In the genomic region with DNA sequence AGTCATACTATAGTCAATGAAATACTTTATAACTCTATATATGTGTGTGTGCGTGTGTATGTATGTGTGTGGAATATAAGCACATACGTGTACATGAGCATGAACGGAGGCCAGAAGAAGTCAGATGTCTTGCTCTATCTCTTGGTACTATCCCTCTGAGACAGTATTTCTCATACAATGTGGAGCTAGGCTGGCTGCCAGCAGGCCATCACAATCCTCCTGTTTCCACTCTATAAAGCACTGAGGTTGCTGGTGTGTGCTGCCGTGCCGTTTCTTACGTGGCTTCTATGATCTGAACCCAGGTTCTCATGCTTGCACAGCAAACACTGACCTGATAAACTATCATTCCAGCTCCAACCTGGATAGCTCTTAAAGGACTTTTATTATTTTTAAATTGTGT, we compare ENCODE assay signal across 22 mouse cellular contexts. TPM values are rescaled to one million over a fixed set of nuclear protein-coding genes. Genes with fewer than 3 reads are reported as not detected.
DNase-seq lines count a peak whose midpoint lies in the region; ATAC-seq and TF ChIP-seq lines count a peak whose summit lies in the region.
"Had no signal": no experiment of that assay in that cellular context is flagged by ENCODE, and none has a peak within 500 bp of the region (broad histone marks: within the 10 kb centered on the region; RNA-seq: fewer than 3 reads in every experiment).

No protein-coding gene starts in this region.

- peak; percentile 42 to 53 for DNase-seq in cerebellum, postnatal 10 days
- DNase-seq in cerebellum, adult 11-12 months, result no peak
- peak; percentile 17 for DNase-seq in left cerebral cortex, postnatal 4 days
- no peak for DNase-seq in left cerebral cortex, postnatal 14 days (ENCODE audit: low spot score in 2 of 2)
- DNase-seq in liver, adult 2 months (ENCODE audit: extremely low read depth, low read depth, low spot score), result peak; percentile 65
- no peak for DNase-seq in liver, postnatal 0 days
- DNase-seq in right cerebral cortex, postnatal 4 days, result peak; percentile 32
- no peak for DNase-seq in right cerebral cortex, adult 18-20 months
- DNase-seq: adrenal gland, adult 2 months; adrenal gland, adult 8-10 months; adrenal gland, postnatal 10 days; adrenal gland, postnatal 14 days; adrenal gland, postnatal 25 days; adrenal gland, postnatal 36 days; B cell, adult 2 months; cerebellum, adult 11 months; cerebellum, adult 18-20 months had no signal

- no peak for TF ChIP-seq POLR2A in liver, adult 2 months (IDR thresholded peaks at IDR 0.05; ENCODE audit: extremely low read depth, insufficient read depth, low read length)

- 71% methylated on average over 6 of the region's 6 CpGs for WGBS in liver, adult 2 months
- 84% methylated on average over 6 of the region's 6 CpGs for WGBS in liver, postnatal 0 days (ENCODE audit: insufficient replicate concordance)

- intact Hi-C loops in left cerebral cortex, postnatal 4 days (cut with DNase I), result no loop called here
- intact Hi-C loops in left cerebral cortex, postnatal 14 days (cut with DNase I), result no loop called here

- no peaks in the 10 kb centered on the region for H3K36me3 ChIP-seq in liver, adult 2 months (ENCODE audit: control insufficient read depth, insufficient read depth, low read length)
- no peaks in the 10 kb centered on the region for H3K36me3 ChIP-seq in liver, postnatal 0 days (replicated peaks; ENCODE audit: insufficient read depth, low read length)
- H3K36me3 ChIP-seq: G1E had no signal

- no peak overlapping the region for H3K27ac ChIP-seq in liver, adult 2 months (replicated peaks; ENCODE audit: insufficient read depth, low read depth, low read length)
- H3K27ac ChIP-seq in liver, postnatal 0 days (ENCODE audit: low read depth), result no peak overlapping the region

- H3K4me1 ChIP-seq in liver, adult 2 months (ENCODE audit: control insufficient read depth, insufficient read depth, low read length), result peaks cover 22% of the 10 kb centered on the region
- H3K4me1 ChIP-seq in liver, postnatal 0 days (ENCODE audit: insufficient read depth), result no peaks in the 10 kb centered on the region

- no peak overlapping the region for H3K4me2 ChIP-seq in liver, postnatal 0 days (ENCODE audit: low read depth, low read length)

- H3K27me3 ChIP-seq in liver, adult 2 months (ENCODE audit: control insufficient read depth, insufficient read depth, low read length), result no peaks in the 10 kb centered on the region
- no peaks in the 10 kb centered on the region for H3K27me3 ChIP-seq in liver, postnatal 0 days (ENCODE audit: insufficient read depth, low read length)
- H3K27me3 ChIP-seq: CH12.LX, Patski had no signal

- no peak for TF ChIP-seq CTCF in liver, adult 2 months (IDR thresholded peaks at IDR 0.05; ENCODE audit: low read depth, low read length)
- no peak for TF ChIP-seq CTCF in liver, postnatal 0 days (IDR thresholded peaks at IDR 0.05; ENCODE audit: low read depth)

- no peak for ATAC-seq in liver, postnatal 0 days
- ATAC-seq: activated CD4-positive, CD25-positive, alpha-beta regulatory T cell, adult 4 months; CD4-positive, CD25-positive, alpha-beta regulatory T cell, adult 4 months; Patski had no signal

- H3K9ac ChIP-seq in liver, adult 2 months (ENCODE audit: low read depth, low read length), result no peak overlapping the region
- no peak overlapping the region for H3K9ac ChIP-seq in liver, postnatal 0 days (replicated peaks)

- H3K79me2 ChIP-seq in liver, adult 2 months (ENCODE audit: control insufficient read depth, insufficient read depth, low read length), result no peaks in the 10 kb centered on the region

- no peaks in the 10 kb centered on the region for H3K9me3 ChIP-seq in liver, postnatal 0 days (ENCODE audit: low read length)
- H3K9me3 ChIP-seq: G1E had no signal

- H3K4me3 ChIP-seq in liver, adult 2 months (ENCODE audit: insufficient read depth, low read depth, low read length), result no peak overlapping the region
- no peak overlapping the region for H3K4me3 ChIP-seq in liver, postnatal 0 days (ENCODE audit: low read depth, low read length)

- no peak for TF ChIP-seq EP300 in liver, postnatal 0 days (IDR thresholded peaks at IDR 0.05; ENCODE audit: low read depth)

RNA-seq across cellular contexts. Expression of gene Ak4, which starts 46.3 kb away (rescaled TPM):
- total RNA-seq in left cerebral cortex, postnatal 4 days (2021), result 10 to 100 TPM; 10.2 to 11.8 TPM
- 10 to 100 TPM; 25.3 to 27.9 TPM for total RNA-seq in left cerebral cortex, postnatal 14 days (2021)
- total RNA-seq in liver, adult 2 months (2014; rRNA removed), result 55.7 and 58.7 TPM in 2 replicates
- 14.7 and 16.0 TPM in 2 replicates for polyA plus RNA-seq in liver, adult 2 months (2012; rRNA removed)
- polyA plus RNA-seq in liver, postnatal 0 days (2015; fragmentation: Nextera tagmentation; extraction: Ambion mirVana), result 27.1 and 31.3 TPM in 2 replicates
- total RNA-seq: G1E had no signal
- polyA plus RNA-seq: G1E had no signal

Comparison
In these comparisons a context has a peak if more than half of its experiments do, and no peak if none do; other contexts are left out.
1. DNase-seq: peak in cerebellum, postnatal 10 days (2 of 2), left cerebral cortex, postnatal 4 days (single experiment), liver, adult 2 months (single experiment) and right cerebral cortex, postnatal 4 days (single experiment); none in cerebellum, adult 11-12 months (single experiment), left cerebral cortex, postnatal 14 days (0 of 2), liver, postnatal 0 days (single experiment) and right cerebral cortex, adult 18-20 months (single experiment).